Mouse (Mus musculus): ENCODE measurements around the gene Tmem40. TPM values are rescaled to one million over a fixed set of nuclear protein-coding genes. Genes with fewer than 3 reads are reported as not detected.

Tmem40 gene
- polyA plus RNA-seq (2014; fragmentation: Illumina TruSeq; extraction: RNeasy Lipid Tissue Mini Kit (QIAGEN cat#74804); ENCODE audit: low read depth, low replicate concordance) = not detected

GRCm38 (mm10) chr6:115761995-115762756 is at the start of gene Tmem40:
Gene Tmem40 (minus strand): TSS chr6:115762410.

DNA sequence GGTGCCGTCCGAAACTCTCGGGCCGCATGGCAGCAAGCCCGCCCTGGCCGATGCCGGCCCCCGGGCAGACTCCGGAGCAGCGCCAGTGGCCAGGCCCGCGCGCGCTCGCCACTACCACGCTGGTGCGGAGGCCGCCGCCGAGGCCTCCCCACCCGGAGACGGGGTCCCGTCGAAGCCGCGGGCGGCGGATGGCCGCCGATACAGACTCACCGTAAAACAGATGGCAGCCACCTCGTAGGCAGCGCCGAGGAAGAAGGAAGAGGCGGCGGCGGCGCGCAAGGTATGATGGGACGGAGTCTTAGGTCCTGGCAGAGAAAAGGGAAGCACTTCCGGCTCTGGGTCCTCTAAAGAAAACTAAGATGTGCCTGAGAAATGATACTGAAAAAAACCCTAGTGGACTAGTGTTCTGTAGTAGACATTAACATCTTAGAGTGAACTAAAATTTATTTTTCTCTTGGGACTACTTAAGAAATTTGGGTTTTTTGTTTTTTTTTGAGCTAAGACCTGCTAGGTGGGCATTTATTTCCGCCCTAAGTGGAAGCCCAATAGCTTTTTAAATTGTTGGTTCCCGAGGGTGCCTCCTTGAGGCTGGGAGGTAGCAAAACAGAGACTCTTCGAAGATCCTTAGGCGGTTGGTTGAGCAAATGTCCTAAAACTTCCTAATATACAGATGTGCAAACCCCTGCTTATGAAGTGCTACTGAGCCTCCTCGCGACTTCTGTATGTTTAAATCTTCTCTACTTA is 46.5 kb upstream of the Tmem40 start, which contains the start of gene Rpl32:
Gene Rpl32 (minus strand): TSS at position 260 of the 744 bp plus-strand sequence.

GRCm38 (mm10) chr6:115774501-115774921 is 12.3 kb upstream of the Tmem40 start, which contains the start of gene Cand2:
Gene Cand2 (plus strand): TSS chr6:115774538.

Other genes starting within 250 kb of the Tmem40 start
- 2.3 TPM for gene Tsen2, start 217.7 kb downstream of the Tmem40 start, polyA plus RNA-seq (2014; fragmentation: Illumina TruSeq; extraction: RNeasy Lipid Tissue Mini Kit (QIAGEN cat#74804); ENCODE audit: low read depth, low replicate concordance)
- gene Mkrn2os, start 169.8 kb downstream of the Tmem40 start, polyA plus RNA-seq (2014; fragmentation: Illumina TruSeq; extraction: RNeasy Lipid Tissue Mini Kit (QIAGEN cat#74804); ENCODE audit: low read depth, low replicate concordance) = 4.1 TPM
- gene Mkrn2, start 160.5 kb downstream of the Tmem40 start, polyA plus RNA-seq (2014; fragmentation: Illumina TruSeq; extraction: RNeasy Lipid Tissue Mini Kit (QIAGEN cat#74804); ENCODE audit: low read depth, low replicate concordance) = 7.3 TPM
- gene Raf1, start 85.8 kb downstream of the Tmem40 start, polyA plus RNA-seq (2014; fragmentation: Illumina TruSeq; extraction: RNeasy Lipid Tissue Mini Kit (QIAGEN cat#74804); ENCODE audit: low read depth, low replicate concordance) = 27.1 TPM
- 2.6 TPM for gene Cand2, start 12.1 kb upstream of the Tmem40 start, polyA plus RNA-seq (2014; fragmentation: Illumina TruSeq; extraction: RNeasy Lipid Tissue Mini Kit (QIAGEN cat#74804); ENCODE audit: low read depth, low replicate concordance)
- 125 TPM for gene Rpl32, start 46.3 kb upstream of the Tmem40 start, polyA plus RNA-seq (2014; fragmentation: Illumina TruSeq; extraction: RNeasy Lipid Tissue Mini Kit (QIAGEN cat#74804); ENCODE audit: low read depth, low replicate concordance)
- gene Efcab12, start 76.0 kb upstream of the Tmem40 start, polyA plus RNA-seq (2014; fragmentation: Illumina TruSeq; extraction: RNeasy Lipid Tissue Mini Kit (QIAGEN cat#74804); ENCODE audit: low read depth, low replicate concordance) = 0.61 TPM
- 7.0 TPM for gene Mbd4, start 91.0 kb upstream of the Tmem40 start, polyA plus RNA-seq (2014; fragmentation: Illumina TruSeq; extraction: RNeasy Lipid Tissue Mini Kit (QIAGEN cat#74804); ENCODE audit: low read depth, low replicate concordance)
- 19.4 TPM for gene Ift122, start 91.1 kb upstream of the Tmem40 start, polyA plus RNA-seq (2014; fragmentation: Illumina TruSeq; extraction: RNeasy Lipid Tissue Mini Kit (QIAGEN cat#74804); ENCODE audit: low read depth, low replicate concordance)
- gene Rho, start 169.3 kb upstream of the Tmem40 start, polyA plus RNA-seq (2014; fragmentation: Illumina TruSeq; extraction: RNeasy Lipid Tissue Mini Kit (QIAGEN cat#74804); ENCODE audit: low read depth, low replicate concordance) = 0.08 TPM
- not detected for gene H1foo, start 182.5 kb upstream of the Tmem40 start, polyA plus RNA-seq (2014; fragmentation: Illumina TruSeq; extraction: RNeasy Lipid Tissue Mini Kit (QIAGEN cat#74804); ENCODE audit: low read depth, low replicate concordance)
- 4.4 TPM for gene Plxnd1, start 232.6 kb upstream of the Tmem40 start, polyA plus RNA-seq (2014; fragmentation: Illumina TruSeq; extraction: RNeasy Lipid Tissue Mini Kit (QIAGEN cat#74804); ENCODE audit: low read depth, low replicate concordance)

All from kidney, adult 10 weeks (tissue).